Mouse (Mus musculus) spleen, adult 2 months (tissue): ENCODE measurements around the gene Bmf.

Experiments used
- CTCF ChIP-seq: fragments of 200-500 bp; IDR thresholded peaks from 2 replicates; pipeline ENCODE4 v1.5.1; 2011; ENCODE audit warnings: mild to moderate bottlenecking, inconsistent platforms; ENCODE audit not compliant: insufficient read depth, insufficient read length, insufficient replicate concordance; ENCODE audit errors: extremely low read depth
- POLR2A ChIP-seq: fragments of 200-500 bp; IDR thresholded peaks from 2 replicates; pipeline ENCODE4 v1.6.1; 2011; ENCODE audit warnings: low read depth, low read length, inconsistent platforms

DNA sequence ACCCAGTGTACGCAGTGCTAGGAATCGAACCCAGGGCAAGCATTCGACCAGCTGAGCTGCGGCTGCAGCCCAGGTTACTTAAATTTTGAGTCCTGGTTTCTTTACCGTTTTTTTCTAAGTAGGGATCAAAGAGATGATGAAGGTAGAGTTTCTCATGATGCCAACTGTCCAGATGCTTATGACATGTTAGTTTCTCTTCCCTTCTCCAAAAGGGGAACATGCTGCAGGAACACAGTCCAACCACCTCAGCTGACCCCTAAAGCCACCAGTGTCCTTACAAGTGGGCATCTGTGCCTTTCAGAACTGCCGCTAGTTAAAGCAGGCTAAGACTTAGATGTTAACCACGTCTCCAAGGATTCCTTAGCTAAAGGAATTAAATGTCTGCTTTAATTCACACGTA is 17.7 kb upstream of the Bmf start:
- no peak for TF ChIP-seq POLR2A
- TF ChIP-seq CTCF: no peak
